Mouse (Mus musculus) frontal cortex, postnatal 10 days (tissue): ENCODE measurements around the gene Gtf2b.

Experiments used
- DNase-seq, 2 experiments: peaks; one replicate each; pipeline ENCODE4 v3.0.0; 2022; ENCODE audit warnings: low spot score in 2 of 2, mixed read lengths in 1 of 2

Gene Gtf2b

GRCm38 (mm10) chr3:142811582-142811981 is 46.7 kb downstream of the Gtf2b start:
- DNase-seq, result no peak

DNA sequence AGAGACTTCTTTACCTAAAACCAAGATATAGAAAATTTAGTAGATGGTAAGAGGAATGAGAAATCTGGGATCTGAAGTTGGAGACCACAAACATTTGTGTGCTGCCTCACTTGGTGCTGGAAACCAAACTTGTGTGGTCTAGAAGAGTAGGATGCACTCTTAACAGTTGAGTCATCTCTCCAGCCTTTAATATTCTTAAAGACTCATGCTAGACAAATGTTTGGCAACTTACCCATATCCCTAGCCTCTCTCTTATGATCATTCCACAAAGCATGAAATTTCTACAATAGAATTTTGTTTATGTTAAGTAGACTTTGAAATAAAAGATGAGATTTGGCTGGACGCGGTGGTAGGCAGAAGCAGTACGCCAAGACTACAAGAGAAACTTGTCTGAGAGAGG is 52.7 kb downstream of the Gtf2b start:
- no peak for DNase-seq

GRCm38 (mm10) chr3:142823606-142824005 is 58.8 kb downstream of the Gtf2b start:
- DNase-seq, result no peak

- DNase-seq, result no peak
Observed at GRCm38 (mm10) chr3:142826449-142827146, 61.8 kb downstream of the Gtf2b start.

DNA sequence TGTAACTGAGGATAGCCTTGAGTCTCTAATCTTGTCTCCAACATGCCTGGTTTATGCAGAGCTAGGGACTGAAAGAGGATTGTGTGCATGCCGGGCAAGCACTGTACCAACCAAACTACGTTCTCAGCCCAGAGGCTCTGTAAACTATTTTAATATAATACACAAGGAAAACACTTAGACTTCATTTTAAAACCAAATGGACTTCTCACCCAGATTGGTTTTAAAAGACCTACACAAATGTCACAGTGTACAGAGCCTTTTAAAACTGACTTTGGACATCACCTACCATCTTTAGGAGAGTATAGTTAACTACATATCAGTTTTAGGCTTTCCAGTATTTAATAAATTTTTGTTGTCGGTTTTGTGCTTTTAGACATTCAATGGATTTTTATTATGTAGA is 68.1 kb downstream of the Gtf2b start:
- no peak for DNase-seq
